Mouse (Mus musculus) adipocyte (in vitro differentiated cells): ENCODE measurements at regions not wholly inside any gene's neighbourhood (a gene's known extent, or its start where the extent isn't known, plus 50 kb on each side); places are given as distances from the start of the nearest gene placed in this dataset.
"Not testable (repeated sequence)": the region's sequence is repeated elsewhere in the genome, so short reads cannot be mapped to it uniquely, and the experiment has no call there.

Source experiments
- DNase-seq: peaks from one replicate; pipeline ENCODE4 v3.0.0-alpha.2; 2016; ENCODE audit warnings: low spot score

- no peak for DNase-seq
These were observed 498.6 kb upstream of the Acvr2a start for GRCm38 (mm10) chr2:48315306-48315705.

GRCm38 (mm10) chr2:48316180-48316889, 497.6 kb upstream of the Acvr2a start:
- no peak for DNase-seq

GRCm38 (mm10) chr2:48317821-48318220, 496.1 kb upstream of the Acvr2a start:
- no peak for DNase-seq

GRCm38 (mm10) chr2:48318384-48319030, 495.4 kb upstream of the Acvr2a start:
- DNase-seq = no peak

GRCm38 (mm10) chr2:48321471-48321870, 492.4 kb upstream of the Acvr2a start:
- no peak for DNase-seq

- DNase-seq = no peak
These were observed 491.6 kb upstream of the Acvr2a start for GRCm38 (mm10) chr2:48322278-48322677.

GRCm38 (mm10) chr2:48328204-48328603, 485.7 kb upstream of the Acvr2a start:
- no peak for DNase-seq

GRCm38 (mm10) chr2:48332783-48333182, 481.1 kb upstream of the Acvr2a start:
- peak; percentile 41 for DNase-seq

- DNase-seq = no peak
These were observed 465.9 kb upstream of the Acvr2a start for GRCm38 (mm10) chr2:48348021-48348420.

GRCm38 (mm10) chr2:48349794-48350193, 464.1 kb upstream of the Acvr2a start:
- no peak for DNase-seq

- DNase-seq = no peak
These were observed 463.7 kb upstream of the Acvr2a start for GRCm38 (mm10) chr2:48350206-48350605.

GRCm38 (mm10) chr2:48371572-48371971, 442.3 kb upstream of the Acvr2a start:
- not testable (repeated sequence) for DNase-seq

- no peak for DNase-seq
These were observed 440.8 kb upstream of the Acvr2a start for GRCm38 (mm10) chr2:48373086-48373485.

GRCm38 (mm10) chr2:48374302-48374701, 439.6 kb upstream of the Acvr2a start:
- no peak for DNase-seq

GRCm38 (mm10) chr2:48378160-48378559, 435.7 kb upstream of the Acvr2a start:
- DNase-seq = no peak

GRCm38 (mm10) chr2:48378749-48379148, 435.2 kb upstream of the Acvr2a start:
- no peak for DNase-seq

- peak; percentile 65 for DNase-seq
These were observed 433.8 kb upstream of the Acvr2a start for GRCm38 (mm10) chr2:48380140-48380539.

- DNase-seq = peak; percentile 13
These were observed 433.1 kb upstream of the Acvr2a start for GRCm38 (mm10) chr2:48380786-48381185.

GRCm38 (mm10) chr2:48381481-48382075, 432.3 kb upstream of the Acvr2a start:
- no peak for DNase-seq

- no peak for DNase-seq
These were observed 415.4 kb upstream of the Acvr2a start for GRCm38 (mm10) chr2:48398504-48398903.

GRCm38 (mm10) chr2:48399191-48399590, 414.7 kb upstream of the Acvr2a start:
- DNase-seq = no peak

GRCm38 (mm10) chr2:48402813-48403212, 411.1 kb upstream of the Acvr2a start:
- no peak for DNase-seq

GRCm38 (mm10) chr2:48404460-48404859, 409.4 kb upstream of the Acvr2a start:
- no peak for DNase-seq
